Mouse (Mus musculus) heart, postnatal 0 days (tissue): ENCODE measurements around the gene Pde4b.

Experiments used
- CTCF ChIP-seq: IDR thresholded peaks from 2 replicates; pipeline ENCODE4 v1.5.1; 2016; ENCODE audit warnings: antibody characterized with exemption, control low read depth, low read depth
- EP300 ChIP-seq: IDR thresholded peaks from 2 replicates; pipeline ENCODE4 v1.6.1; 2016; ENCODE audit warnings: antibody characterized with exemption, low read depth

DNA sequence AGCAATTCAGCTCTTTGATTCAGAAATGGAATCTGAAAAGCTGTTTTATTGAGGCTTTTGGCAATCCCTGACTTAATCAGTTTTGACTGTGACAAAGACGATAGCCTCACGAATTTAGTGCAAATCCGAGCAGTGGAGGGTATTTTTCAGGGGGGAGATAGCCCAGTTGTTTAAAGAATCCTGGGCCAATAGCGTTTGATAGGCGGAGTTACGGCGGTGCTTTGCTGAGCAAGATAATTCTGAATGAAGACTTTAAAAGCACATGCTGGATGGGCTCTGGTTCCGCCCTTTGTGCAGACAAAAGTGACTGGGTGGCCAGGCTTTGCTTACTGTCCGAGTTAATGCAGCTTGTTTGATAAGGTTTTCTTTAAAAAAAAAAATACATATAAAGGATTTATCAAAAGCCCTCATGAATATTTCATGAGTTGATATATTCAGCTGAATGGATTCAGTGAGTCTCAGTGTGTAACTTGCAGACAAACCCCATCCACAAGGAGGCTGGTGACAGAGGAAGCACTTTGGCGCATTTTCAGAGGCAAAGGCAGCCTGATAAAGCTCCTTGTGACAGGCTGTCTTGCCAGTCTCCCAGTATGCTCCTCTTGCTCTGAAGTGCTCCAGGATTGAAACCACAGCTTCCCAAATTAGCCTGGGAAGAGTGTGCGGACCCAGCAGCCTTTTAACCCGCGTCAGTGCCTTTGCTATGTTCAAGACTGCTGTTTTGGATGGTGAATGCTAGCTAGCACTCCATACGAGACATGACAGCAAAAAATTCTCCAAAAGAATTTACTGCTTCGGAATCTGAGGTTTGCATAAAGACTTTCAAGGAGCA lies 167.3 kb downstream of the Pde4b start:
- TF ChIP-seq CTCF (no peak; the same call in 1 of the 2 replicates), EP300 (no peak)
